8 mouse cellular contexts compared by ENCODE assay signal in the genomic region with DNA sequence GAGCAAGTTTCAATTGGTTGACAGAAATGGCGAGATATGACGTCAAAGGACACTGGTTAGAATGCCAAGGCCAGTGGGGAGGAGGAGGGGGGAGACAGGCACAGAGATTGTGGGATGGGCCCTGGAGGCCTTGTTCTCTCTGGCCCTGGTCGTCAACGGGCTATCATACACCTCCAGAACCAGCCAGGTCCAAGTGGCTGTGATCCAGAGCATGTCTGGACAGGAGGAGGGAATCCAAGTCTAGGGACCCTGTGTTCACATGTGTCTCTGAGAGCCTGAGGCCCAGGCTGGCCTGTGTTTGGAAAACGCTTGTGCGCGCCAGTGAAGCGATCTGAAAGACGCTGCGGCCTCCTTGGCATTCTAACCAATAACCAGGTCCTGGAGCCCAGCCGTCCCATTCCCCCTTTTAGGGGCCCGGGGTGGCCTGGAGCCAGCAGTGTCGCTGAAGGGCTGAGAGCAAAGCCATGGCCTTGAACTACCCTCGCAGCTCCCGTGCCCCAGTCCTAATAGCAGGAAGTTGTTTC.
DNase-seq lines count a peak whose midpoint lies in the region; ATAC-seq lines count a peak whose summit lies in the region.

No protein-coding gene starts in this region.

- peak; percentile 53 for ATAC-seq in cerebellum, adult (ENCODE audit: insufficient number of reproducible peaks, low FRiP score, low TSS enrichment)
- ATAC-seq in frontal cortex, adult (ENCODE audit: low TSS enrichment), result peak; percentile 25

- DNase-seq in cerebellum, adult 9-11 months, result no peak
- DNase-seq in cerebellum, adult 18-20 months, result peak; percentile 82 to 87
- DNase-seq in heart, postnatal 4 days, result peak; percentile 89
- DNase-seq in layer of hippocampus, postnatal 14 days (ENCODE audit: low spot score in 2 of 2), result peak; percentile 86 to 91
- peak; percentile 77 for DNase-seq in lung, postnatal 25 days (ENCODE audit: low spot score)
- peak; percentile 91 for DNase-seq in skeletal muscle tissue, adult 2 months (ENCODE audit: low read depth, low spot score)
